Mouse (Mus musculus) spleen, adult 2 months (tissue): ENCODE data around the gene Armh1. TPM values are rescaled to one million over a fixed set of nuclear protein-coding genes. Genes with fewer than 3 reads are reported as not detected.

Experiments
- DNase-seq, 2 experiments: peaks; one replicate each; pipeline versions ENCODE4 v3.0.0 to v3.0.0-alpha.2; 2012 to 2021; ENCODE audit warnings: low spot score in 2 of 2, low read depth in 1 of 2
- H3K27ac ChIP-seq: fragments of 200-500 bp; 2 replicates; pipeline ENCODE4 v1.5.1; 2012; ENCODE audit warnings: low read length, inconsistent platforms; ENCODE audit not compliant: insufficient read depth
- H3K27me3 ChIP-seq: fragments of 200-500 bp; 2 replicates; pipeline ENCODE4 v1.6.1; 2012; ENCODE audit warnings: mild to moderate bottlenecking, moderate library complexity, low read length, inconsistent platforms; ENCODE audit not compliant: control insufficient read depth, insufficient read depth
- H3K36me3 ChIP-seq: fragments of 200-500 bp; 2 replicates; pipeline ENCODE4 v1.6.1; 2012; ENCODE audit warnings: mild to moderate bottlenecking, low read length, inconsistent platforms; ENCODE audit not compliant: control insufficient read depth, insufficient read depth
- H3K4me1 ChIP-seq: fragments of 200-500 bp; 2 replicates; pipeline ENCODE4 v1.6.1; 2011; ENCODE audit warnings: inconsistent platforms; ENCODE audit not compliant: control insufficient read depth, insufficient read depth, insufficient read length
- H3K4me3 ChIP-seq: fragments of 200-500 bp; 2 replicates; pipeline ENCODE4 v1.5.1; 2011; ENCODE audit warnings: mild to moderate bottlenecking, inconsistent platforms; ENCODE audit not compliant: insufficient read depth, insufficient read length; ENCODE audit errors: extremely low read depth
- CTCF ChIP-seq: fragments of 200-500 bp; IDR thresholded peaks from 2 replicates; pipeline ENCODE4 v1.5.1; 2011; ENCODE audit warnings: mild to moderate bottlenecking, inconsistent platforms; ENCODE audit not compliant: insufficient read depth, insufficient read length, insufficient replicate concordance; ENCODE audit errors: extremely low read depth
- POLR2A ChIP-seq: fragments of 200-500 bp; IDR thresholded peaks from 2 replicates; pipeline ENCODE4 v1.6.1; 2011; ENCODE audit warnings: low read depth, low read length, inconsistent platforms
- WGBS: fragments of 180-500 bp; shearing (Covaris S2); methylation state at CpG from one replicate; pipeline ENCODE4 v1.1.7; 2018; 5-methylcytosine and 5-hydroxymethylcytosine counted together
- polyA plus RNA-seq: library from polyadenylated mRNA; depleted of rRNA; stranded (reverse); fragments of >200 nt; gene quantifications from 2 replicates; pipeline ENCODE4 v1.2.3, GENCODE M21; 2012

The Armh1 gene
- polyA plus RNA-seq, 1 experiment, result 0.05 TPM

- H3K36me3 ChIP-seq, result no peaks in the 10 kb centered on the region
- no peak for DNase-seq
- H3K4me3 ChIP-seq, result no peak overlapping the region
- H3K4me1 ChIP-seq, result peaks cover 2% of the 10 kb centered on the region; the same call in 1 of the 2 replicates
- H3K27ac ChIP-seq, result no peak overlapping the region
- WGBS, result 40% methylated on average over 5 of the region's 5 CpGs
- H3K27me3 ChIP-seq, result no peaks in the 10 kb centered on the region
- no peak for TF ChIP-seq CTCF
- TF ChIP-seq POLR2A, result no peak
Measured at GRCm38 (mm10) chr4:117223001-117223400, 28.9 kb downstream of the Armh1 start.

- H3K27me3 ChIP-seq, result no peaks in the 10 kb centered on the region
- no peak for TF ChIP-seq CTCF
- no peak for TF ChIP-seq POLR2A
- H3K4me1 ChIP-seq, result peaks cover 2% of the 10 kb centered on the region; the same call in 1 of the 2 replicates
Measured at GRCm38 (mm10) chr4:117221836-117222235, 30.1 kb downstream of the Armh1 start.

GRCm38 (mm10) chr4:117220741-117221515 is 31.0 kb downstream of the Armh1 start:
- Histone ChIP-seq H3K36me3 (no peaks in the 10 kb centered on the region), H3K4me1 (peaks cover 2% of the 10 kb centered on the region; the same call in 1 of the 2 replicates), H3K27me3 (no peaks in the 10 kb centered on the region), H3K27ac (no peak overlapping the region), H3K4me3 (no peak overlapping the region)
- TF ChIP-seq CTCF (no peak), POLR2A (no peak)
- WGBS, result 59% methylated on average over 9 of the region's 9 CpGs
- no peak for DNase-seq

More at GRCm38 (mm10) chr4:117221836-117222235, 30.1 kb downstream of the Armh1 start:
- Histone ChIP-seq H3K36me3 (no peaks in the 10 kb centered on the region), H3K4me3 (no peak overlapping the region), H3K27ac (no peak overlapping the region)
- DNase-seq, result no peak
- 86% methylated on average over 9 of the region's 9 CpGs for WGBS

- Histone ChIP-seq H3K4me3 (no peak overlapping the region), H3K27me3 (no peaks in the 10 kb centered on the region), H3K4me1 (peaks cover 2% of the 10 kb centered on the region; the same call in 1 of the 2 replicates), H3K27ac (no peak overlapping the region), H3K36me3 (no peaks in the 10 kb centered on the region)
- TF ChIP-seq CTCF (peak; percentile 76; the same call in 1 of the 2 replicates), POLR2A (no peak)
- 17% methylated on average over 10 of the region's 10 CpGs for WGBS
- DNase-seq, result peak; percentile 12 to 35
Measured at GRCm38 (mm10) chr4:117218517-117219219, 33.3 kb downstream of the Armh1 start.

- Histone ChIP-seq H3K27ac (no peak overlapping the region), H3K27me3 (no peaks in the 10 kb centered on the region), H3K4me3 (no peak overlapping the region), H3K36me3 (no peaks in the 10 kb centered on the region), H3K4me1 (no peaks in the 10 kb centered on the region)
- 85% methylated on average over 5 of the region's 5 CpGs for WGBS
- TF ChIP-seq CTCF (no peak), POLR2A (no peak)
- DNase-seq, result no peak
Measured at GRCm38 (mm10) chr4:117217029-117217428, 34.9 kb downstream of the Armh1 start.

GRCm38 (mm10) chr4:117214250-117214649 is 37.7 kb downstream of the Armh1 start:
- Histone ChIP-seq H3K27ac (no peak overlapping the region), H3K4me3 (no peak overlapping the region), H3K4me1 (no peaks in the 10 kb centered on the region), H3K27me3 (no peaks in the 10 kb centered on the region), H3K36me3 (no peaks in the 10 kb centered on the region)
- 94% methylated on average over 6 of the region's 6 CpGs for WGBS
- no peak for DNase-seq
- TF ChIP-seq CTCF (no peak), POLR2A (no peak)
